In genomic region chr3:133518116-133518515, GRCm38 (mm10) we compare ENCODE assay signal across 10 mouse cellular contexts.
"Had no signal": no experiment of that assay in that cellular context is flagged by ENCODE, and none has a peak within 500 bp of the region (broad histone marks: within the 10 kb centered on the region; RNA-seq: fewer than 3 reads in every experiment).

No protein-coding gene starts in this region.

- DNase-seq: layer of hippocampus, adult 9-11 months; liver, embryonic 13.5 days; lung, adult 2 months; lung, postnatal 14 days; lung, postnatal 4 days; right cerebral cortex, adult 18-20 months; right cerebral cortex, postnatal 14 days; right cerebral cortex, postnatal 4 days; thymus, postnatal 25 days had no signal

- ATAC-seq: midbrain, embryonic 15.5 days had no signal
